Mouse (Mus musculus): ENCODE measurements around the gene Ostn. TPM values are rescaled to one million over a fixed set of nuclear protein-coding genes. Genes with fewer than 3 reads are reported as not detected.
"Not testable (repeated sequence)": the region's sequence is repeated elsewhere in the genome, so short reads cannot be mapped to it uniquely, and the experiment has no call there.

Gene Ostn
- not detected in 2 replicates for polyA plus RNA-seq (2016; fragmentation: Nextera tagmentation; extraction: Ambion mirVana)

DNA sequence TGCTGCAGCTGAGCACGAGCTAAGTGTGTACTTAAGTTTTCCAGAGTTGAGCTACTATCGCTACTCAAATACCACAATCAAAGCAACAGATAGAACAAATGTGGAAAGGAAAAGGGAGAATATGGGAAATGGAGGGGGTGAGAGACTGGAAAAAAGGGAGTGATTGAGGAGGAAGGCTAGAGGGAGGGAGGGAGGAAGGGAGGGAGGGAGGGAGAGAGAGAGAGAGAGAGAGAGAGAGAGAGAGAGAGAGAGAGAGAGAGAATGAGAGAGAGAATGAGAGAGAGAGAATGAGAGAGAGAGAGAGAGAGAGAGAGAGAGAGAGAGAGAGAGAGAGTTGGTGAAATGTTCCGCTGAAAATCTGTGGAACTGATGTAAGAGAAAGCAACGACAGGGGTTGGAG is at the start of gene Ostn:
Gene Ostn (plus strand): TSS at position 301 of the 400 bp plus-strand sequence.
- WGBS (ENCODE audit: insufficient replicate concordance) = 54% methylated on average over 4 of the region's 4 CpGs
- H3K9ac ChIP-seq; H3K4me3 ChIP-seq; H3K4me1 ChIP-seq; H3K27ac ChIP-seq; H3K36me3 ChIP-seq; H3K27me3 ChIP-seq (replicated peaks); H3K9me3 ChIP-seq (replicated peaks); H3K4me2 ChIP-seq; ATAC-seq: not testable (repeated sequence)

DNA sequence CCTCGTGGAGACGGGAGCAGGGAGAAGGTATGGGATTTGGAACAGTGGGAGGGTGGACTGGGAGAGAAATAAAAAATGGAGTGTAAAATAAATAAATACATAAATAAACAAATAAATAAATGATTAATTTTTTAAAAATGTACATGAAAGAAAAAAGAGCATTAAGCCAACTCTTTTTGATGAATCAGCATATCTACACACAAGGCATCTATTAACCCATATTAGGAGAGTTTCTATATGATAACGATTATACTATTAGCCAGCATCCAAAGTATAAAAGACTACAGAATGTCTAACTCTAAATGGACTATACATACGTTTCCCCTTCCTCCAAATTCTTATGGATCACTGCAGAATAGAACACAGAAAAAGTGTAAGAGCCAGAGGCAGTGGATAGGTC is 38.5 kb upstream of the Ostn start:
- H3K27ac ChIP-seq = no peak overlapping the region
- H3K27me3 ChIP-seq (replicated peaks) = no peaks in the 10 kb centered on the region
- H3K36me3 ChIP-seq = no peaks in the 10 kb centered on the region
- H3K4me2 ChIP-seq = no peak overlapping the region
- WGBS (ENCODE audit: insufficient replicate concordance) = 55% methylated on average over 4 of the region's 4 CpGs
- ATAC-seq = no peak
- H3K9ac ChIP-seq = no peak overlapping the region
- no peak overlapping the region for H3K4me3 ChIP-seq
- no peaks in the 10 kb centered on the region for H3K4me1 ChIP-seq
- no peaks in the 10 kb centered on the region for H3K9me3 ChIP-seq (replicated peaks)

DNA sequence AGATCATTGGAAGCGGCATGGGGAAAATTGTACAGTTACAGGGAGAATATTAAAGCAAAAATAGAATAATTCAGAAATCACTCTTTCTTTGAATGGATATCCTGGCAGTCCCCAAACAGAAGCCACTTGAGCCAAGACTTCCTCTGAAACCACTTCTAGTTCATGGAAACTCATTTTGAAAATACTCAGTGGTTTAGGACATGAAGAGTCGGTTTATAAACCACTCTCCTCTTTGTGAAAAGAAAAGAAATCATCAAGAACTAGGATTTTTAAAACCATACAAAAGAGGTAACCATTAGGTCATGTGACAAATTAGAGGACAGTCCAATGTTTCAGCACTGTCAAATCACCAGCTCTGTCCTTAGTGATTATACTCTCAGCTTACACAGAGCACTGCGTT is 19.9 kb upstream of the Ostn start:
- Histone ChIP-seq H3K4me2 (no peak overlapping the region), H3K4me1 (no peaks in the 10 kb centered on the region), H3K36me3 (no peaks in the 10 kb centered on the region), H3K4me3 (no peak overlapping the region), H3K27ac (no peak overlapping the region), H3K27me3 (replicated peaks) (no peaks in the 10 kb centered on the region), H3K9me3 (replicated peaks) (no peaks in the 10 kb centered on the region), H3K9ac (no peak overlapping the region)
- no peak for ATAC-seq
- 75% methylated on average over 3 of the region's 3 CpGs for WGBS (ENCODE audit: insufficient replicate concordance)

DNA sequence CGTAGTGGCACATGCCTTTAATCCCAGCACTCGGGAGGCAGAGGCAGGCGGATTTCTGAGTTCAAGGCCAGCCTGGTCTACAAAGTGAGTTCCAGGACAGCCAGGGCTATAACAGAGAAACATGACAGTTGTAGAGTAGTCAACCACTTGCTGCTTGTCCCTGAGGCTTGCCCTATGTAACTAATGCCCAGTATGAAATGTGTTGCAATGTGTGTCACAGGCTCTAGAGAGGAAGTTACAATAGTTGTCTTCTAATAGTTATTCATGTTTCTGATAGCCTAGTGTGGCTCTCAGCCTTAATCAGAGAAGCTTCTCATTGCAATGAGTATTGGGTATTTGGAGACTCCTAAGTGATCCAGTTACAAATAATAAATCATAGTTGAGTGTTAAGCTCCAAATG is 10.8 kb upstream of the Ostn start:
- no peaks in the 10 kb centered on the region for H3K9me3 ChIP-seq (replicated peaks)
- ATAC-seq = no peak
- H3K4me3 ChIP-seq = no peak overlapping the region
- H3K4me1 ChIP-seq = no peaks in the 10 kb centered on the region
- no peaks in the 10 kb centered on the region for H3K36me3 ChIP-seq
- H3K27me3 ChIP-seq (replicated peaks) = no peaks in the 10 kb centered on the region
- H3K27ac ChIP-seq = no peak overlapping the region
- 70% methylated on average over 3 of the region's 3 CpGs for WGBS (ENCODE audit: insufficient replicate concordance)
- no peak overlapping the region for H3K4me2 ChIP-seq
- no peak overlapping the region for H3K9ac ChIP-seq

DNA sequence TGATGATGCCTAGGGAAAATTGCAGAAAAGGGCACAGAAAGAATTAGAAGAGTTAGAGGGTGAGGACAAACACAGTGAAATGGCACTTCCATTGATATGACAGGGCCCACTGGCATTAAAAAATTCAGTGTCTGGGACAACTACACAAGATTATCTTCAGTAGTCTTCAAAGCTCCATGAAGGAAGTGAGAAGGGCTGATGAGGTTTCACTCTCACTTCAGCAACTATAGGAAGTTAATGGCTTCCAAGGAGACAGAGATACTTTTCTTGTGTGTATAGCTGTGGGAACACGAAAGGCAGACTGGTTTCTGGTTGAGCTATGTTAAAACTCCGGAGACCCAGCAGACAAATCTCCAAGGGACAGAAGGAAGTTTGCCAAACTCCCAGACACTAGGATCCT is 10.4 kb upstream of the Ostn start:
- Histone ChIP-seq H3K9ac (no peak overlapping the region), H3K36me3 (no peaks in the 10 kb centered on the region), H3K9me3 (replicated peaks) (no peaks in the 10 kb centered on the region), H3K27ac (no peak overlapping the region), H3K4me1 (no peaks in the 10 kb centered on the region), H3K4me2 (no peak overlapping the region), H3K4me3 (no peak overlapping the region), H3K27me3 (replicated peaks) (no peaks in the 10 kb centered on the region)
- WGBS (ENCODE audit: insufficient replicate concordance) = 54% methylated on average over 2 of the region's 2 CpGs
- ATAC-seq = no peak

DNA sequence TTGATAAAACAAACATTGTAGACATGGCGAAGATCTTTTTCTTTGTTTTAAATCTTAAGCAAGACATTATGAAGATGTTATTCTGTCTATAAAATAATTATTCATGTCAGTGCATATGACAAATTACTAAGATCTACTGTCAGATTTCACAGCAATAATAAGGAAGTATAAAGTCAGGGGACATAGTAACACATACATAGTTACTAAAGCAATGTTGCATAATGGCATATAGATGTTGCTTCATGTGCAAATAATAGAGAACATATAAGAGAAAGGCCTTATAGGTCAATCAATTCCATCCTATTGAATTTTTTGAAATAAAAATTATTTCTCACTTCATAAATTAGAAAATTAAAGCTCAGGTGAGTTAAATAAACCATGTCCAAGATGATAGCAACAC is 11.8 kb downstream of the Ostn start:
- Histone ChIP-seq H3K4me1 (no peaks in the 10 kb centered on the region), H3K36me3 (no peaks in the 10 kb centered on the region), H3K9ac (no peak overlapping the region), H3K27ac (no peak overlapping the region), H3K27me3 (replicated peaks) (no peaks in the 10 kb centered on the region), H3K9me3 (replicated peaks) (no peaks in the 10 kb centered on the region), H3K4me2 (no peak overlapping the region), H3K4me3 (no peak overlapping the region)
- 58% methylated on average over 1 of the region's 1 CpGs for WGBS (ENCODE audit: insufficient replicate concordance)
- no peak for ATAC-seq

DNA sequence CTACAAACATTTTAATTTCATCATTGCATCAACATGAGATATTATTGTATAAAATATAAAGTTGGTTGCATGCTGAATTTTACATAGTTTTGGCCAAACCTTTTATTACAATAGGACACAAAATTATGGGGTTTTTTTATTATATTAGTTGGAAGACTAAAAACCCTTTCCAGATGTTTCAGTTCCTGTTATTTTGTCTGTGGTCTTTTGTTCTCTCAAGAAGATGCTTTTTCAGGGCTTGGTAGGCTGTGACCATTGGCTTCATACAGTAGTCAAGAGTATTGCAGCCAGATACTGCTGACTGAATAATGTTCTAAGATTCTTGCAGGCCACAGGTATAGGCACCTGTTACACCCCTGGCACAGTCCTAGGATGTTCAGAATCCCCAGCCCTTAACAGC is 14.8 kb downstream of the Ostn start:
- no peak for ATAC-seq
- H3K4me1 ChIP-seq = no peaks in the 10 kb centered on the region
- H3K27ac ChIP-seq = no peak overlapping the region
- no peaks in the 10 kb centered on the region for H3K9me3 ChIP-seq (replicated peaks)
- H3K4me2 ChIP-seq = no peak overlapping the region
- no peaks in the 10 kb centered on the region for H3K36me3 ChIP-seq
- no peaks in the 10 kb centered on the region for H3K27me3 ChIP-seq (replicated peaks)
- H3K4me3 ChIP-seq = no peak overlapping the region
- no peak overlapping the region for H3K9ac ChIP-seq

DNA sequence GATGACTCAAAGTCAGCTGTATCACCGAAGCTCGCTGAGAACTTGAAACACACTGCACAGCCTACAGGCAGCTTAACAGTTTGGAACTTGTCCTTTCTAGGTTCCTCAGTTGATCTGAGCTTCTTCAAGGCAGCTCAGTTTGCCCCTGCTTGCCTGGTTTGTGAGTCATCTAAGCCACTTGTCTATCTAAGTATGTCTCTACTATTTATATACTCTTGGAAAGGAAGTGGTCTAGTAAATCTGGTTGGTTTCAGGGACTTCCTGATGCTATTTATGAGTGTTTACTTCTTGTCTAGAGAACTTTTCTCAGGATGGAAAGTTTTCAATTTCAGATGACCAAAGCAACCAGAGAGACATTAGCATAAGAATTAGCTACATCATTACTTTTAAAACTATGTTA is 19.2 kb downstream of the Ostn start:
- Histone ChIP-seq H3K9ac (no peak overlapping the region), H3K27me3 (replicated peaks) (no peaks in the 10 kb centered on the region), H3K36me3 (no peaks in the 10 kb centered on the region), H3K4me2 (no peak overlapping the region), H3K4me1 (no peaks in the 10 kb centered on the region), H3K4me3 (no peak overlapping the region), H3K27ac (no peak overlapping the region), H3K9me3 (replicated peaks) (no peaks in the 10 kb centered on the region)
- WGBS (ENCODE audit: insufficient replicate concordance) = 95% methylated on average over 2 of the region's 2 CpGs
- no peak for ATAC-seq

DNA sequence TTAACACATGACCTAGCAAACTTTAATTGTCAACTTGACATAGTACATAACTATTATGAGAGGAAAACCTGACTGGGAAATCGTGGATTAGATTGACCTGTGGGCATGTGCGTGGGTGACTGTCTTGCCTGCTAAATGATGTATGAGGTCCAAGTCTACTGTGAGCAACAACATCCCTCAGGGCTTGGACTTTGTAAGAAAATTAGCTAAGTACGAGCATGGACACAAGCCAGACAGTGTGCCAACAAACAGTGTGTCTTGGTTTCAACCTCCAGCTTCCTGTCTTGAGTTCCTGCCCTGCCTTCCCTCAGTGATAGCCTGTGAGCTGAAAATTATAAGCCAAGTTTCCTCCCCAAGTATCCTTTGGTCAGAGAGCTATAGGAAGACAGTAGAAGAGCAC is 40.2 kb downstream of the Ostn start:
- WGBS (ENCODE audit: insufficient replicate concordance) = 52% methylated on average over 3 of the region's 3 CpGs
- no peak overlapping the region for H3K27ac ChIP-seq
- H3K4me3 ChIP-seq = no peak overlapping the region
- no peaks in the 10 kb centered on the region for H3K4me1 ChIP-seq
- H3K9ac ChIP-seq = no peak overlapping the region
- ATAC-seq = no peak
- no peaks in the 10 kb centered on the region for H3K36me3 ChIP-seq
- no peaks in the 10 kb centered on the region for H3K9me3 ChIP-seq (replicated peaks)
- no peaks in the 10 kb centered on the region for H3K27me3 ChIP-seq (replicated peaks)
- no peak overlapping the region for H3K4me2 ChIP-seq

DNA sequence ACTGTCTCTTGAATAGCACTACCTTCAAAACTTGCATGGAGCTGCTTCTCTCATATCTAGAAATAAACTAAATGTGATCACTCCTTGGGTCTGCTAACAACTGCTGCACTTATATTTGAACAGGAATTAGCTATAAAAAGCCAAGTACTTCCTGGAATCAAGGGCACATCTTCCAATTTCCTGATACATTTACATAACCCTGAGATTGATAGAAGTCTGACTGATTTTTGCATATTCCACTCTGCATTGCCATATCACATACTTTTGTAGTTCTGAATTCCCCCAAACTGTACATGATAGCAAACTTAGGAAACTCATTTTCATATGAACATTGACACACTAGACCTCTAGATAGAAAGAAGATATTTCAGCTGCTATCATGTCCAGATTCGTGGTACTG is 41.1 kb downstream of the Ostn start:
- Histone ChIP-seq H3K4me1 (no peaks in the 10 kb centered on the region), H3K9me3 (replicated peaks) (no peaks in the 10 kb centered on the region), H3K4me3 (no peak overlapping the region), H3K27me3 (replicated peaks) (no peaks in the 10 kb centered on the region), H3K4me2 (no peak overlapping the region), H3K36me3 (no peaks in the 10 kb centered on the region), H3K9ac (no peak overlapping the region), H3K27ac (no peak overlapping the region)
- WGBS (ENCODE audit: insufficient replicate concordance) = 53% methylated on average over 1 of the region's 1 CpGs
- ATAC-seq = no peak

DNA sequence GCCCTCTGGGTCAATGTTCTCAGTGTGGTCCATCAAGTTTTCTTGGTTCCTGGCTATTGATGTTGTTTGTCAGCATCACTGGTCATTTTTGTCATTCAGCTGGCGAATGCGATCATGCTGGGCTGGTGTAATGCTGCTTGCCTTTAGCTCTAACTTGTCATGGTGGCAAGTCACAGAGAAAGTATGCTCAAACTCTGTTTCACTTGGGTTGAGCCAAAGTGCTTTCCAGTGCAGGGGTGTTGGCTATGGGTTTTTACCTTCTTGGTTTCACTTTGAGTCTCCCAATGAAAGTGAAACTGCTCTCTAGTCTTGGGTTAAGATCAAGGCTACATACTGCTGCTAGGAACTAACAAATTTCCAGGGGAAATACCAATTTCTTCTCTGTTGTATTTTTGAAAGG is 41.9 kb downstream of the Ostn start:
- 71% methylated on average over 2 of the region's 2 CpGs for WGBS (ENCODE audit: insufficient replicate concordance)
- no peak overlapping the region for H3K9ac ChIP-seq
- ATAC-seq = no peak

DNA sequence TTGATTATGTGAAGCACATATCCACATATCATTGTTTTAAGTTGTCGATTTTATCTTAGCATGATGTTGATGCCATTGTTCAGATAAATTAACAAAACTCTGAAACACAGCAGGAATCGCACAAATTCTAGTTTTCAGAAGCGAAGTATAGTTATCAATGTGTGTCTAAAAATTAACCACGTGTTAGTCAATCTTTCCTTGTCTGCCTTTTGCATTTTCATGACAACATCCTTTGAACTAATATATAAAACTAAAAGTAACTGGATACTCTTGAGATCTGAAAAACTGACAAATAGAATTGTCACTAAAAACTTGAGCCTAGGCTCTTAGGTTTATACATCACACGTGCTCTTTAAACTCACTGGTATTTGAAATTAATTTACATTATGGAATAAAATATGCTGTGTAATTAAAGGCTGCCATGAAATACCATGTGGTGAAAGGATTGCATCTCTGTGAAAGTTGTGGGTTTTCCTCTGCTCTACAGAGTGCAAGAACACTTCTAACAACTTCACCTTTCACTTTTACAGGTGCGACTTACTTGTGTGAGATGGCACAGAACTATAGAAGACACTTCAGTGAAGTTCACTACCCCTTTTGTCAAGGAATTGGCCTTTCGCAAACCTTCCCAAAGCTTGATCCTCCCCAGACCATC is 42.7 kb downstream of the Ostn start:
- H3K4me3 ChIP-seq = no peak overlapping the region
- WGBS (ENCODE audit: insufficient replicate concordance) = 74% methylated on average over 7 of the region's 7 CpGs
- no peak overlapping the region for H3K9ac ChIP-seq
- H3K4me2 ChIP-seq = no peak overlapping the region
- ATAC-seq = no peak
- no peak overlapping the region for H3K27ac ChIP-seq
- no peaks in the 10 kb centered on the region for H3K27me3 ChIP-seq (replicated peaks)
- H3K36me3 ChIP-seq = no peaks in the 10 kb centered on the region
- H3K4me1 ChIP-seq = no peaks in the 10 kb centered on the region
- no peaks in the 10 kb centered on the region for H3K9me3 ChIP-seq (replicated peaks)

More for the DNA sequence above, 41.9 kb downstream of the Ostn start:
- Histone ChIP-seq H3K36me3 (no peaks in the 10 kb centered on the region), H3K4me1 (no peaks in the 10 kb centered on the region), H3K27ac (no peak overlapping the region), H3K4me3 (no peak overlapping the region), H3K4me2 (no peak overlapping the region), H3K27me3 (replicated peaks) (no peaks in the 10 kb centered on the region), H3K9me3 (replicated peaks) (no peaks in the 10 kb centered on the region)

DNA sequence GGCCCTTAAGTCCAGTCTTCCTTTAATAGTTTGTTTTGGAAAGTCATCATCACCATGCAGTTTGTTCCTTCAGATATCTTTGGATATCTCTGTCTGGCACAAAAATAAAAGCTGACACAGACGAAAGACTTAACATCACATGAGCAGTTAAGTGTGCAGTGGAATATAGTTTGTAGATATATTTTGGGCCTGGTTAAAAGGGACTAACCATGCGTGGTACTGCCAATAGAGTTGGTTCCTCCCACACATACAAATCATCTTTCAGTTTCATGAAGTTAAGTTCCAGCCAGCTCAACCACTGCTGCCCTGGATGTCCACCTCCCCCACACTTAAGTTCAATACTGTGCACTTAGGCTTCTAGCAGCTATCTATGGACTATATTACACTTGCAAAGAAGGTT is 47.2 kb downstream of the Ostn start:
- no peak overlapping the region for H3K4me2 ChIP-seq
- no peak overlapping the region for H3K4me3 ChIP-seq
- H3K9me3 ChIP-seq (replicated peaks) = no peaks in the 10 kb centered on the region
- ATAC-seq = no peak
- H3K27ac ChIP-seq = no peak overlapping the region
- no peak overlapping the region for H3K9ac ChIP-seq
- 74% methylated on average over 2 of the region's 2 CpGs for WGBS (ENCODE audit: insufficient replicate concordance)
- H3K4me1 ChIP-seq = no peaks in the 10 kb centered on the region
- H3K36me3 ChIP-seq = no peaks in the 10 kb centered on the region
- H3K27me3 ChIP-seq (replicated peaks) = no peaks in the 10 kb centered on the region

All from liver, embryonic 12.5 days (tissue).